Mouse (Mus musculus) C2C12 (cell line): ENCODE data around the gene Cdh22. TPM values are rescaled to one million over a fixed set of nuclear protein-coding genes. Genes with fewer than 3 reads are reported as not detected.

Source experiments
- H3K27me3 ChIP-seq: one replicate; pipeline ENCODE4 v1.6.1; 2011; ENCODE audit not compliant: control insufficient read depth, insufficient read depth, insufficient read length
- H3K36me3 ChIP-seq: one replicate; pipeline ENCODE4 v1.6.1; 2011; ENCODE audit not compliant: control insufficient read depth, insufficient read depth
- H3K4me3 ChIP-seq: one replicate; pipeline ENCODE4 v1.5.1; 2011; ENCODE audit warnings: mild to moderate bottlenecking, control low read depth; ENCODE audit not compliant: poor library complexity, insufficient read depth, severe bottlenecking
- H3K79me2 ChIP-seq: one replicate; pipeline ENCODE4 v1.6.1; 2011; ENCODE audit not compliant: control insufficient read depth, insufficient read depth
- H3K79me3 ChIP-seq: one replicate; pipeline ENCODE4 v1.6.1; 2011; ENCODE audit warnings: low read depth, control low read depth
- H3ac ChIP-seq: one replicate; pipeline ENCODE3; 2011; ENCODE audit warnings: low read depth; ENCODE audit not compliant: control insufficient read depth, insufficient read length
- CEBPB ChIP-seq: IDR thresholded peaks from one replicate; pipeline ENCODE4 v1.6.1; 2011; ENCODE audit warnings: low read depth, mild to moderate bottlenecking, control low read depth, moderate library complexity
- CTCF ChIP-seq: IDR thresholded peaks from one replicate; pipeline ENCODE4 v1.5.1; 2011; ENCODE audit not compliant: control insufficient read depth, insufficient read depth, insufficient read length
- FOSL1 ChIP-seq: IDR thresholded peaks from one replicate; pipeline ENCODE4 v1.8.0; 2011; ENCODE audit warnings: mild to moderate bottlenecking, low read length; ENCODE audit not compliant: poor library complexity, insufficient read depth, severe bottlenecking
- MAX ChIP-seq: IDR thresholded peaks from one replicate; pipeline ENCODE4 v1.6.1; 2011; ENCODE audit warnings: mild to moderate bottlenecking, control low read depth
- MYOD1 ChIP-seq: IDR thresholded peaks from one replicate; pipeline ENCODE4 v1.6.1; 2011; ENCODE audit warnings: low read depth; ENCODE audit not compliant: control insufficient read depth, insufficient read length
- MYOG ChIP-seq: IDR thresholded peaks from one replicate; pipeline ENCODE4 v1.6.1; 2011; ENCODE audit not compliant: control insufficient read depth, insufficient read length; ENCODE audit errors: extremely low read depth
- USF1 ChIP-seq: IDR thresholded peaks from one replicate; pipeline ENCODE4 v1.6.1; 2011; ENCODE audit warnings: low read depth, mild to moderate bottlenecking, control low read depth, moderate library complexity
- polyA plus RNA-seq: library from polyadenylated mRNA; unstranded; fragments of >200 nt; fragmentation: generic; extraction: Trizol; gene quantifications from one replicate; pipeline ENCODE4 v1.2.1, GENCODE M21; 2012; ENCODE audit warnings: missing spikeins

The Cdh22 gene
- polyA plus RNA-seq, 1 experiment = 0.02 TPM

- H3K4me3 ChIP-seq = no peak overlapping the region
- no peaks in the 10 kb centered on the region for H3K36me3 ChIP-seq
- H3K79me2 ChIP-seq = no peaks in the 10 kb centered on the region
- H3ac ChIP-seq = no peak overlapping the region
- TF ChIP-seq CTCF (peak; percentile 13), MYOD1 (no peak)
- H3K27me3 ChIP-seq = peaks cover 55% of the 10 kb centered on the region
- no peaks in the 10 kb centered on the region for H3K79me3 ChIP-seq
Observed at GRCm38 (mm10) chr2:165078605-165079004, 156.0 kb downstream of the Cdh22 start.

- Histone ChIP-seq H3K79me2 (no peaks in the 10 kb centered on the region), H3K79me3 (no peaks in the 10 kb centered on the region), H3K36me3 (no peaks in the 10 kb centered on the region), H3K27me3 (peaks cover 61% of the 10 kb centered on the region), H3K4me3 (no peak overlapping the region), H3ac (no peak overlapping the region)
- TF ChIP-seq FOSL1 (no peak), USF1 (no peak), MAX (no peak), CEBPB (no peak), CTCF (no peak), MYOG (no peak), MYOD1 (no peak)
Observed at GRCm38 (mm10) chr2:165078045-165078444, 156.6 kb downstream of the Cdh22 start.

GRCm38 (mm10) chr2:165077055-165077454 is 157.6 kb downstream of the Cdh22 start:
- TF ChIP-seq MYOG (no peak), MYOD1 (no peak), CEBPB (no peak), FOSL1 (no peak), CTCF (no peak), MAX (no peak), USF1 (no peak)
- Histone ChIP-seq H3ac (no peak overlapping the region), H3K79me3 (no peaks in the 10 kb centered on the region), H3K27me3 (peaks cover 66% of the 10 kb centered on the region), H3K4me3 (no peak overlapping the region), H3K36me3 (no peaks in the 10 kb centered on the region), H3K79me2 (no peaks in the 10 kb centered on the region)

GRCm38 (mm10) chr2:165074937-165075336 is 159.7 kb downstream of the Cdh22 start:
- H3K4me3 ChIP-seq = no peak overlapping the region
- H3K36me3 ChIP-seq = no peaks in the 10 kb centered on the region
- no peaks in the 10 kb centered on the region for H3K79me2 ChIP-seq
- TF ChIP-seq FOSL1 (no peak), MAX (no peak), CEBPB (no peak), CTCF (peak; percentile 84), MYOD1 (no peak), MYOG (no peak), USF1 (no peak)
- no peak overlapping the region for H3ac ChIP-seq
- H3K79me3 ChIP-seq = no peaks in the 10 kb centered on the region
- peaks cover 64% of the 10 kb centered on the region for H3K27me3 ChIP-seq

- TF ChIP-seq CTCF = no peak
- TF ChIP-seq FOSL1 = no peak
- TF ChIP-seq USF1 = no peak
- no peak for TF ChIP-seq MYOD1
- TF ChIP-seq MYOG = no peak
- TF ChIP-seq MAX = no peak
- TF ChIP-seq CEBPB = no peak
- no peaks in the 10 kb centered on the region for H3K36me3 ChIP-seq
- H3K27me3 ChIP-seq = peaks cover 59% of the 10 kb centered on the region
- no peak overlapping the region for H3ac ChIP-seq
- H3K4me3 ChIP-seq = no peak overlapping the region
- H3K79me3 ChIP-seq = no peaks in the 10 kb centered on the region
- no peaks in the 10 kb centered on the region for H3K79me2 ChIP-seq
Observed at GRCm38 (mm10) chr2:165074081-165074884, 160.4 kb downstream of the Cdh22 start.
